Mouse (Mus musculus): ENCODE measurements around the gene Gstt3. TPM values are rescaled to one million over a fixed set of nuclear protein-coding genes. Genes with fewer than 3 reads are reported as not detected.

Gstt3 gene
- polyA plus RNA-seq, 1 experiment, result 41.9 TPM

DNA sequence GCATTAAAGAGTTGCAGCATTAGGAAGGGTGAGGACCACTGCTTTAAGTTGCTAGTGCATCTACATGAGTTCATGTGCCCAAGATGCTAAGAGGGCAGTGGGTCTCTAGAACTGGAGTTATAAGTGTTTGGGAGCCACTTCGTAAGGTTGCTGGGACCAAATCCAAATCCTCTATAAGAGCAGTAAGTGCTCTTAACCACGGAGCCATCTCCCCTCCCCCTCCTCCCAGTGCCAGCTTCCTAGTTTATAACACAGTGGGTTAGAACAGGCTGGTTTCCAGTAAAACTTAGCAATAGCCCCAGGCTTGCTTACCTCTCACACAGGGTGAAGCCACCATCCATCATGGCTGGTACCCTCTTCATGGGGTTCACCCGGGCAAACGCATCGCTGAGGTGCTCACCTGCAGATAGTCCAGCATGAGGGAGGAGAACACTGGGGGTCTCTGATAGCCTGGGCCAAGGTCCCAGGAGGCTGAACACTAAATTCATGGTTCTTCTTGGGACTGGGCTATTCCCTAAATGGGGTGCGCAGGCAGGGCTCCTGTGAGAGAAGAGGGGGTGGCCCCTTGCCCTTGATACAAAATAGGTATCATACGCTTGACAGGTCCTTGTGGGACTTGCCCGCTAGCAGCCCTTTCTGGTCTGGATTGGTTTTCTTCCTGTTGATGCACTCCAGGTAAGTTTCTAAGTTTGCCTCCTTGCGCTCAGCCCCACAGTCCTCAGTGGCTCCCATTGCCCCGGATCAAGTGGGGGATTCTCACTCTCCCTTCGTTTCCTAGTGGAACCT lies 15.7 kb upstream of the Gstt3 start:
- Histone ChIP-seq H3K4me1 (ENCODE audit: control insufficient read depth, insufficient read depth, low read length) (peaks cover 3% of the 10 kb centered on the region), H3K27me3 (ENCODE audit: control insufficient read depth, insufficient read depth, low read length) (no peaks in the 10 kb centered on the region), H3K4me3 (ENCODE audit: control insufficient read depth, low read depth, low read length) (no peak overlapping the region), H3K27ac (ENCODE audit: control insufficient read depth, insufficient read depth, low read depth, low read length) (no peak overlapping the region), H3K36me3 (ENCODE audit: control insufficient read depth, insufficient read depth, low read length) (no peaks in the 10 kb centered on the region)
- no peak for TF ChIP-seq CTCF (IDR thresholded peaks at IDR 0.05; ENCODE audit: control insufficient read depth, insufficient read depth, insufficient replicate concordance, low read depth, low read length)
- TF ChIP-seq POLR2A (IDR thresholded peaks at IDR 0.05; ENCODE audit: control insufficient read depth, low read depth, low read length), result no peak

GRCm38 (mm10) chr10:75794880-75795279 lies 13.7 kb upstream of the Gstt3 start:
- Histone ChIP-seq H3K27me3 (ENCODE audit: control insufficient read depth, insufficient read depth, low read length) (no peaks in the 10 kb centered on the region), H3K27ac (ENCODE audit: control insufficient read depth, insufficient read depth, low read depth, low read length) (no peak overlapping the region), H3K36me3 (ENCODE audit: control insufficient read depth, insufficient read depth, low read length) (no peaks in the 10 kb centered on the region), H3K4me1 (ENCODE audit: control insufficient read depth, insufficient read depth, low read length) (peaks cover 3% of the 10 kb centered on the region), H3K4me3 (ENCODE audit: control insufficient read depth, low read depth, low read length) (no peak overlapping the region)
- no peak for TF ChIP-seq POLR2A (IDR thresholded peaks at IDR 0.05; ENCODE audit: control insufficient read depth, low read depth, low read length)
- TF ChIP-seq CTCF (IDR thresholded peaks at IDR 0.05; ENCODE audit: control insufficient read depth, insufficient read depth, insufficient replicate concordance, low read depth, low read length), result no peak

GRCm38 (mm10) chr10:75790773-75791172 lies 9.6 kb upstream of the Gstt3 start:
- H3K36me3 ChIP-seq (ENCODE audit: control insufficient read depth, insufficient read depth, low read length), result no peaks in the 10 kb centered on the region
- H3K4me1 ChIP-seq (ENCODE audit: control insufficient read depth, insufficient read depth, low read length), result no peaks in the 10 kb centered on the region
- no peak overlapping the region for H3K4me3 ChIP-seq (ENCODE audit: control insufficient read depth, low read depth, low read length)
- TF ChIP-seq POLR2A (IDR thresholded peaks at IDR 0.05; ENCODE audit: control insufficient read depth, low read depth, low read length) (no peak), CTCF (IDR thresholded peaks at IDR 0.05; ENCODE audit: control insufficient read depth, insufficient read depth, insufficient replicate concordance, low read depth, low read length) (no peak)
- no peaks in the 10 kb centered on the region for H3K27me3 ChIP-seq (ENCODE audit: control insufficient read depth, insufficient read depth, low read length)
- no peak overlapping the region for H3K27ac ChIP-seq (ENCODE audit: control insufficient read depth, insufficient read depth, low read depth, low read length)

DNA sequence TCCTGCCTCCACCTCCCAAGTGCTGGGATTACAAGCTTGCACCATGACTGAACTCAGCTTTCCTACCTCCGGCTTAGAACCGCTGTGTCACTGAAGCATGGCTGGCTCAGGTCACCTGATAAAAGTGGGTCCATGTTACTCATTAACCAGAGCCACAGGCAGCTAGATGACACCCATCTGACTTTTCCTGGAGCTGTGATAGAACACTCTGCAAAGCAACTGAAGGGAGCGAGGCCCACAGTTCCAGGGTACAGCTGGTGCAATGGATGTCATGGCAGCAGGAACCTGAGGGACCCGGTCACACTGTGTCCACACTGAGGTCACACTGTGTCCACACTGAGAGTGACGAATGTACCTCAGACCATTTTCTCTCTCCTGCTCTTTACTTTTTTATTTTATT lies 8.6 kb upstream of the Gstt3 start:
- TF ChIP-seq CTCF (IDR thresholded peaks at IDR 0.05; ENCODE audit: control insufficient read depth, insufficient read depth, insufficient replicate concordance, low read depth, low read length) (no peak), POLR2A (IDR thresholded peaks at IDR 0.05; ENCODE audit: control insufficient read depth, low read depth, low read length) (no peak)
- Histone ChIP-seq H3K36me3 (ENCODE audit: control insufficient read depth, insufficient read depth, low read length) (no peaks in the 10 kb centered on the region), H3K4me3 (ENCODE audit: control insufficient read depth, low read depth, low read length) (no peak overlapping the region), H3K27me3 (ENCODE audit: control insufficient read depth, insufficient read depth, low read length) (no peaks in the 10 kb centered on the region), H3K4me1 (ENCODE audit: control insufficient read depth, insufficient read depth, low read length) (no peaks in the 10 kb centered on the region), H3K27ac (ENCODE audit: control insufficient read depth, insufficient read depth, low read depth, low read length) (no peak overlapping the region)

- H3K27me3 ChIP-seq (ENCODE audit: control insufficient read depth, insufficient read depth, low read length), result no peaks in the 10 kb centered on the region
- TF ChIP-seq POLR2A (IDR thresholded peaks at IDR 0.05; ENCODE audit: control insufficient read depth, low read depth, low read length) (no peak), CTCF (IDR thresholded peaks at IDR 0.05; ENCODE audit: control insufficient read depth, insufficient read depth, insufficient replicate concordance, low read depth, low read length) (no peak)
These were observed 8.0 kb upstream of the Gstt3 start for GRCm38 (mm10) chr10:75789081-75789735.

GRCm38 (mm10) chr10:75788277-75788676 lies 7.1 kb upstream of the Gstt3 start:
- Histone ChIP-seq H3K27ac (ENCODE audit: control insufficient read depth, insufficient read depth, low read depth, low read length) (no peak overlapping the region), H3K4me1 (ENCODE audit: control insufficient read depth, insufficient read depth, low read length) (no peaks in the 10 kb centered on the region), H3K4me3 (ENCODE audit: control insufficient read depth, low read depth, low read length) (no peak overlapping the region), H3K36me3 (ENCODE audit: control insufficient read depth, insufficient read depth, low read length) (no peaks in the 10 kb centered on the region), H3K27me3 (ENCODE audit: control insufficient read depth, insufficient read depth, low read length) (no peaks in the 10 kb centered on the region)
- no peak for TF ChIP-seq CTCF (IDR thresholded peaks at IDR 0.05; ENCODE audit: control insufficient read depth, insufficient read depth, insufficient replicate concordance, low read depth, low read length)
- no peak for TF ChIP-seq POLR2A (IDR thresholded peaks at IDR 0.05; ENCODE audit: control insufficient read depth, low read depth, low read length)

More at GRCm38 (mm10) chr10:75789081-75789735, 8.0 kb upstream of the Gstt3 start:
- Histone ChIP-seq H3K36me3 (ENCODE audit: control insufficient read depth, insufficient read depth, low read length) (no peaks in the 10 kb centered on the region), H3K27ac (ENCODE audit: control insufficient read depth, insufficient read depth, low read depth, low read length) (no peak overlapping the region), H3K4me1 (ENCODE audit: control insufficient read depth, insufficient read depth, low read length) (no peaks in the 10 kb centered on the region), H3K4me3 (ENCODE audit: control insufficient read depth, low read depth, low read length) (no peak overlapping the region)

- Histone ChIP-seq H3K36me3 (ENCODE audit: control insufficient read depth, insufficient read depth, low read length) (no peaks in the 10 kb centered on the region), H3K27ac (ENCODE audit: control insufficient read depth, insufficient read depth, low read depth, low read length) (no peak overlapping the region), H3K4me1 (ENCODE audit: control insufficient read depth, insufficient read depth, low read length) (peaks cover 10% of the 10 kb centered on the region), H3K4me3 (ENCODE audit: control insufficient read depth, low read depth, low read length) (no peak overlapping the region), H3K27me3 (ENCODE audit: control insufficient read depth, insufficient read depth, low read length) (no peaks in the 10 kb centered on the region)
- TF ChIP-seq POLR2A (IDR thresholded peaks at IDR 0.05; ENCODE audit: control insufficient read depth, low read depth, low read length), result no peak
- no peak for TF ChIP-seq CTCF (IDR thresholded peaks at IDR 0.05; ENCODE audit: control insufficient read depth, insufficient read depth, insufficient replicate concordance, low read depth, low read length)
These were observed 4.2 kb upstream of the Gstt3 start for GRCm38 (mm10) chr10:75785442-75785841.
